In the genomic region with DNA sequence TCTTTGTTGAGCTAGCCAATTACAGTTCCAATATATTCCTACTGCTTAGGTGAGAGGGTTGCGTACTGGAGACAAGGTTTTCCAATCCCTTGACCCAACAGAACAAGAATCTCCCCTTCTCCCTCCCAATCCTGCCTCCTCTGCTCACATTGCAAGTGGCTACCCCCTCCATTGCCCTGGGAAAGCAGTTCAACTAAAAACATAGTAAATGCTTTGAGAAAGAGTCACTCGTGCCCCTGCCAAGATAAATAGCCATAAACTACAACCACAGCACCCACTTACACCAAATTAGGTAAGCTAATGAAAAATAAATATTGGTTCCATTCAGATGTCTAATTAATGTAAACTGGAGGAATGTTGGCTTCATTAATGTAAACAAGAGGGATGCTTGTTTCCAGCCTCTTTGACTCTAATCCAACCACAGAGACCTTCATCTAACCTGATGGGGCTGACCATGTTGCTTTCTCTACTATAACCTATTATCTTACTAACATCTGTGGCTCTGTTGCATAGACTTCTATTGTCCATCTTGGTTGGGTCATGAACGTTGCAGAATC, we compare ENCODE assay signal across 40 mouse cellular contexts. TPM values are rescaled to one million over a fixed set of nuclear protein-coding genes. Genes with fewer than 3 reads are reported as not detected.
"Had no signal": no experiment of that assay in that cellular context is flagged by ENCODE, and none has a peak within 500 bp of the region (broad histone marks: within the 10 kb centered on the region; RNA-seq: fewer than 3 reads in every experiment).

No protein-coding gene starts in this region.

- H3K27me3 ChIP-seq: heart, embryonic 12.5 days; heart, embryonic 13.5 days; heart, embryonic 15.5 days; hindbrain, embryonic 12.5 days; hindbrain, embryonic 13.5 days; hindbrain, embryonic 15.5 days; intestine, embryonic 15.5 days; kidney, embryonic 15.5 days had no signal

- H3K9ac ChIP-seq: heart, embryonic 12.5 days; heart, embryonic 13.5 days; heart, embryonic 15.5 days; hindbrain, embryonic 12.5 days; hindbrain, embryonic 13.5 days; hindbrain, embryonic 14.5 days; hindbrain, embryonic 15.5 days; intestine, embryonic 15.5 days; kidney, embryonic 15.5 days had no signal

- H3K4me2 ChIP-seq: heart, embryonic 11.5 days; heart, embryonic 12.5 days; heart, embryonic 13.5 days; heart, embryonic 15.5 days; hindbrain, embryonic 12.5 days; hindbrain, embryonic 13.5 days; hindbrain, embryonic 14.5 days; hindbrain, embryonic 15.5 days; intestine, embryonic 15.5 days; kidney, embryonic 15.5 days had no signal

- H3K9me3 ChIP-seq: heart, embryonic 10.5 days; heart, embryonic 13.5 days; heart, embryonic 15.5 days; hindbrain, embryonic 10.5 days; hindbrain, embryonic 12.5 days; hindbrain, embryonic 13.5 days; hindbrain, embryonic 15.5 days; intestine, embryonic 15.5 days; kidney, embryonic 15.5 days had no signal

- ATAC-seq: hindbrain, embryonic 16.5 days; hindbrain, postnatal 0 days; inflammation-experienced regulatory T-cells, adult 6 months; intestine, embryonic 15.5 days; intestine, embryonic 16.5 days; intestine, postnatal 0 days had no signal

- H3K27ac ChIP-seq: heart, embryonic 10.5 days; heart, embryonic 13.5 days; heart, embryonic 15.5 days; hindbrain, embryonic 10.5 days; hindbrain, embryonic 12.5 days; hindbrain, embryonic 13.5 days; hindbrain, embryonic 14.5 days; hindbrain, embryonic 15.5 days; hindbrain, postnatal 0 days; intestine, embryonic 15.5 days; kidney, embryonic 15.5 days; kidney, postnatal 0 days; layer of hippocampus, adult 2 months; left cerebral cortex, adult 2 months had no signal

- H3K36me3 ChIP-seq: heart, embryonic 10.5 days; heart, embryonic 12.5 days; heart, embryonic 13.5 days; heart, embryonic 15.5 days; hindbrain, embryonic 10.5 days; hindbrain, embryonic 12.5 days; hindbrain, embryonic 13.5 days; hindbrain, embryonic 15.5 days; intestine, embryonic 15.5 days; kidney, embryonic 15.5 days had no signal

- DNase-seq: heart, postnatal 10 days; heart, postnatal 14 days; heart, postnatal 36 days; heart, postnatal 4 days; kidney, adult 11 months; kidney, adult 18-20 months; kidney, adult 2 months; kidney, adult 8-10 months; kidney, adult 9 months; kidney, postnatal 10 days; kidney, postnatal 14 days; kidney, postnatal 25 days; kidney, postnatal 36 days; kidney, postnatal 4 days; layer of hippocampus, adult 9-11 months; layer of hippocampus, postnatal 36 days had no signal

- H3K4me1 ChIP-seq: heart, embryonic 10.5 days; heart, embryonic 12.5 days; heart, embryonic 13.5 days; heart, embryonic 15.5 days; hindbrain, embryonic 10.5 days; hindbrain, embryonic 12.5 days; hindbrain, embryonic 13.5 days; hindbrain, embryonic 15.5 days; intestine, embryonic 15.5 days; kidney, embryonic 15.5 days had no signal

- H3K4me3 ChIP-seq: heart, embryonic 10.5 days; heart, embryonic 12.5 days; heart, embryonic 13.5 days; heart, embryonic 15.5 days; hindbrain, embryonic 10.5 days; hindbrain, embryonic 12.5 days; hindbrain, embryonic 13.5 days; hindbrain, embryonic 15.5 days; intestine, embryonic 15.5 days; kidney, embryonic 15.5 days; layer of hippocampus, adult 2 months; left cerebral cortex, adult 2 months had no signal

RNA-seq across cellular contexts. Expression of a gene that starts 21.6 kb away (rescaled TPM):
- total RNA-seq: heart, postnatal 36 days; hematopoietic stem cell, adult 5-6 weeks had no signal
- polyA plus RNA-seq: heart, embryonic 11.5 days; heart, embryonic 12.5 days; inflammation-experienced regulatory T-cells, adult 6 months had no signal

RNA-seq across cellular contexts. Expression of a gene that starts 47.0 kb away (rescaled TPM):
- total RNA-seq: hindbrain, postnatal 0 days had no signal
- polyA plus RNA-seq: heart, embryonic 10.5 days; heart, embryonic 11.5 days; heart, embryonic 12.5 days; heart, postnatal 0 days; hindbrain, embryonic 10.5 days; hindbrain, embryonic 12.5 days; hindbrain, embryonic 15.5 days; hindbrain, embryonic 16.5 days; intestine, embryonic 14.5 days; intestine, embryonic 16.5 days; kidney, embryonic 14.5 days; kidney, postnatal 0 days had no signal
